Mouse (Mus musculus) kidney, postnatal 4 days (tissue): ENCODE results near the gene Grem1.

Source experiments
- DNase-seq, 2 experiments: peaks; one replicate each; pipeline ENCODE4 v3.0.0; 2021; ENCODE audit warnings: mixed read lengths in 2 of 2

The Grem1 gene

DNA sequence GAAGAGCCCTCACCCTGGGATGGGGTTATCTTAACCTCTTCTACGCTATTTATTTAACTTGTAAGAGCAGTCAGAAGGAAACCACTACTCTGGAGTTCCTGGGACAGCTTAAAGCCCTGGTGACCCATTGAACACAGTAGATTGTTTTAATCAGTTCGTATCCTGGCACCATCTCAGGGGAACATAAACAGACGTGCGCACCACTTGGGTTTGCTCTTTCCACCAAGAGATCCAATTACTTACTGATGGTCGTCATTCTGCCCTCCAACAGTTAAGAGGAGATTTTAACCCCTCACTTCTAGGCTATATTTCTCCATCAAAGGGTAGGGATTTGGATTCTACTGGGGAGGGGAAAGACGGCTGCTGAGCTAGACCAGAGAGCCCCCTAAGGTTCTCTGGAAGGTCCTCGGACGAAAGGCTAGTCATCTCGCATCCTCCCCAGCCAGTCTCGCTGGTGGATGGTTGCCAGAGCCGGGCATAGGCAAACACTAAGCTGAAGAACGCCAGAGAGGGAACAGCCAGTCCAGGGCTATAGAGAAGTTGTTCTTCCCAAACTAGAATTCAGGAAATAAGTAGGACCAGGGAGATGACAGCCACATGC lies 1.4 kb downstream of the Grem1 start:
- DNase-seq, result no peak

DNA sequence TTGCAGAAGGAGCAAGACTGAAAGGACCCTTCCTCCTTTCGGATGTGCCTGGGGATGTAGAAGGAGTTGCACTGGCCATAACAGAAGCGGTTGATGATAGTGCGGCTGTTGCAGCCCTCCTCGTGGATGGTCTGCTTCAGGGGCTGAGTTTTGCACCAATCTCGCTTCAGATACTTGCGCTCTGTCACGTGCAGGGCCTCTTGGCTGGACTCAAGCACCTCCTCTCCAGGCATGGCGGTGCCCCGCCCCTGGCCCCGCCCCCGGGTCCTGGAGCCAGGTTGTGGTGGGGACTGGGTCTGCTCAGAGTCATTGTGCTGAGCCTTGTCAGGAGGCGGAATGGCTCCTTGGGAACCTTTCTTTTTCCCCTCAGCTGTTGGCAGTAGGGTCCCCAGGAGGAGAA lies 8.7 kb downstream of the Grem1 start:
- DNase-seq, result no peak

GRCm38 (mm10) chr2:113749309-113749708 lies 9.1 kb downstream of the Grem1 start:
- no peak for DNase-seq

DNA sequence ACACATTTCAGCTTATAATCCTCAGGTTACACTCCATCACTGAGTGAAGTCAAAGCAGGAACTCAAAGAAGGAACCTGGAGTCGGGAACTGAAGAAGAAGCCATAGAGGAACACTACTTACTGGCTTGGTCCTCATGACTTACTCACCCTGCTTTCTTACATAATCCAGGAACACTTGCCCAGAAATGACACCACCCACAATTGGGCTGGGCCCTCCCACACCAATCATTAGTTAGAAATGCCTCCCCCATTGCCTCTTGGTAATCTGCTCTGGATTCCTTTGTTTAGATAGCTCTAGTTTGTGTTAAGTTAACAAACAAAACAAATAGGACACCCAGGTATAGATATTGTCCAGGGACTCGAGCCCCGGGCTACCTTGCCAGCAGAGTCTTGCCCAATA lies 29.9 kb downstream of the Grem1 start:
- no peak for DNase-seq

DNA sequence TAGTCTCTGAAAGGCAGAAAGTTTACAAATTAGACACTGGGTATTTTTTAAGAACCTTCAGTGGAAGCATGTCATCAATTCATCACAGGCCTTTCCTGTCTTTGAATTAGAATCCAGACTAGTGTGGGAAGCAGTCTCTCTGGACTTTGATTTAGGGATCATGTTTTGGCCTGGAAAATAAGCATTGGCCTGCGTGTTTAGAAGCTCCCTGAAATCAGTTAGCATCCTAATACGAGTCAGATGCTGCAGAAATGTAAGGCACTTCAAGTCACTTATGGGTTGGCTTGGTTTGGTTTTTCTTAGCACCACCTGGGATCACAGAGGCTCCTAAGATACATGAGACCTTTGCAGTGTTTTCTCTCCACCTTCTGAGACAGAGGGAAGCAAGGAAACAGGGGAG lies 43.6 kb downstream of the Grem1 start:
- no peak for DNase-seq

DNA sequence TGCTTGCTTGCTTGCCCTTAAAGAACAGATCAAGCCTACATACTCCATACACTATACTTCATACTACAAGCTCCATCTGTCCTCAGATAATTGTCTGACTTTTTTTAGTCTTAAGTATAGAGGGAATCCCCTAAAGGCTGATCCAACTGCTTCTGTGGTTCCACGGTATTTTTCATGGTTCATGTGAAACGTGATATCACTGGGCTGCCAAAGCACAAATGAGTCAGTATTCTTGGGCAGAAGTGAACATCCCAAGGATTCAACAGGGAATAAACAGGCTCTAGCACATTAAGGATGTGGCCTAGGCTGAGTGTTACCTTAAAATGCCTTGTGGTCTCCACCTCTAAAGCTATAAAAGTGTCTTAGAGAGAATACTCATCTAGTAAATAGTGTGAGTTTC lies 45.0 kb downstream of the Grem1 start:
- no peak for DNase-seq

DNA sequence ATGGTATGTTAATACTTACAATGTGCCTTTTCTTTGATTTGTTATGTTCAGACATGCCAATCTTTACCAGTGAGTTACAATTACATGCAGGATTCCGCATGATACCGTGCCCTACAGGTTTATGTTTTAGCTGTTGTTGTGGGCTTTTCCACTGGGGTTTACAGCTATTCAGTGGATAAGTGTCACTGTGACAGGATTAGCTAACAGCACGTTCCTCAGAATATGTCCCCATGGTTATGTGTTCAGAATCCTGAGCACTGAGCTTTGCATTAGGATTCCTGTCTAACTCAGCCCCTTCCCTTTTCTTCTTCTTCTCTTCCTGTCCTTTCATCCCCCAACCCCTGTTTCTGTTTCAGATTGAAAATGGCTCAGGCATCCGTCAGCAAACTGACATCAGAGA lies 50.9 kb downstream of the Grem1 start:
- DNase-seq, result no peak

- no peak for DNase-seq
These were observed 56.9 kb downstream of the Grem1 start for GRCm38 (mm10) chr2:113701507-113701906.

DNA sequence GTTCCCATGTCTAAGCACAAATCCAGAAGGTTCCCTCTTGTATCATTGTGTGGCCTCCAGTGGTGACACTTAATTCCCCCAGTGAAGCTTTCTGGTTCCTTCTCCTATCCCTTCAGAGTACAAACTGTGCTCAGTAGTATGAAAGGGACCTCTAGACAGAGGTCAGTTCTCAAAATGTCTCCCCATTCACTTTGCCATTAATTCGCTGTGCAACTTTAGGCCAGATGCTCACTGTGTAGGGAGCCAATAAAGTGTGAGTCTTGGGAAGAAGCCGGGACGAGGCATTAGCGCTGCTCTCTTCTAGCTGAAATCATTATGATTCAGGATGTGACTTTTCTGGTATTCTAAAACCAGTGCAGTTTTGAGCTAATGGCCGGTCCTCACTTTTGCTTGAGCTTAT lies 61.8 kb downstream of the Grem1 start:
- no peak for DNase-seq

- DNase-seq, result no peak
These were observed 62.2 kb downstream of the Grem1 start for GRCm38 (mm10) chr2:113696222-113696621.
